Mouse (Mus musculus): ENCODE results near the gene Tnxb. TPM values are rescaled to one million over a fixed set of nuclear protein-coding genes. Genes with fewer than 3 reads are reported as not detected.

Tnxb gene
- polyA plus RNA-seq, 1 experiment from 2014 or later = 0.75 TPM

Other genes starting within 250 kb of the Tnxb start
- gene Btnl4, start 193.2 kb upstream of the Tnxb start, polyA plus RNA-seq (2015; fragmentation: Nextera tagmentation; extraction: Ambion mirVana) = 0.09 TPM in 1 of 2 replicates, not detected in the other
- gene Btnl6, start 153.2 kb upstream of the Tnxb start, polyA plus RNA-seq (2015; fragmentation: Nextera tagmentation; extraction: Ambion mirVana) = not detected in 2 replicates
- gene Notch4, start 106.3 kb upstream of the Tnxb start, polyA plus RNA-seq (2015; fragmentation: Nextera tagmentation; extraction: Ambion mirVana) = 8.7 and 11.8 TPM in 2 replicates
- gene Gpsm3, start 80.7 kb upstream of the Tnxb start, polyA plus RNA-seq (2015; fragmentation: Nextera tagmentation; extraction: Ambion mirVana) = 20.8 and 22.6 TPM in 2 replicates
- 14.9 and 16.7 TPM in 2 replicates for gene Pbx2, start 79.3 kb upstream of the Tnxb start, polyA plus RNA-seq (2015; fragmentation: Nextera tagmentation; extraction: Ambion mirVana)
- 6.5 and 7.5 TPM in 2 replicates for gene Ager, start 72.7 kb upstream of the Tnxb start, polyA plus RNA-seq (2015; fragmentation: Nextera tagmentation; extraction: Ambion mirVana)
- gene Rnf5, start 66.8 kb upstream of the Tnxb start, polyA plus RNA-seq (2015; fragmentation: Nextera tagmentation; extraction: Ambion mirVana) = 166 and 168 TPM in 2 replicates
- gene Agpat1, start 66.3 kb upstream of the Tnxb start, polyA plus RNA-seq (2015; fragmentation: Nextera tagmentation; extraction: Ambion mirVana) = 60.8 and 72.2 TPM in 2 replicates
- 3.5 and 4.4 TPM in 2 replicates for gene Egfl8, start 54.6 kb upstream of the Tnxb start, polyA plus RNA-seq (2015; fragmentation: Nextera tagmentation; extraction: Ambion mirVana)
- gene Ppt2, start 42.0 kb upstream of the Tnxb start, polyA plus RNA-seq (2015; fragmentation: Nextera tagmentation; extraction: Ambion mirVana) = 36.5 and 39.1 TPM in 2 replicates
- 0.24 and 0.35 TPM in 2 replicates for gene Prrt1, start 41.0 kb upstream of the Tnxb start, polyA plus RNA-seq (2015; fragmentation: Nextera tagmentation; extraction: Ambion mirVana)
- gene Fkbpl, start 25.8 kb upstream of the Tnxb start, polyA plus RNA-seq (2015; fragmentation: Nextera tagmentation; extraction: Ambion mirVana) = 17.2 and 18.4 TPM in 2 replicates
- gene Atf6b, start 23.4 kb upstream of the Tnxb start, polyA plus RNA-seq (2015; fragmentation: Nextera tagmentation; extraction: Ambion mirVana) = 86.2 and 98.2 TPM in 2 replicates
- gene C4b, start 73.3 kb downstream of the Tnxb start, polyA plus RNA-seq (2015; fragmentation: Nextera tagmentation; extraction: Ambion mirVana) = 0.73 and 2.0 TPM in 2 replicates
- gene Cyp21a1, start 134.0 kb downstream of the Tnxb start, polyA plus RNA-seq (2015; fragmentation: Nextera tagmentation; extraction: Ambion mirVana) = 11.1 and 45.4 TPM in 2 replicates
- gene Stk19, start 166.4 kb downstream of the Tnxb start, polyA plus RNA-seq (2015; fragmentation: Nextera tagmentation; extraction: Ambion mirVana) = 29.4 and 29.6 TPM in 2 replicates
- gene Dxo, start 166.5 kb downstream of the Tnxb start, polyA plus RNA-seq (2015; fragmentation: Nextera tagmentation; extraction: Ambion mirVana) = 62.7 and 73.0 TPM in 2 replicates
- gene Skiv2l, start 179.7 kb downstream of the Tnxb start, polyA plus RNA-seq (2015; fragmentation: Nextera tagmentation; extraction: Ambion mirVana) = 48.5 and 53.1 TPM in 2 replicates
- 101 and 116 TPM in 2 replicates for gene Nelfe, start 179.9 kb downstream of the Tnxb start, polyA plus RNA-seq (2015; fragmentation: Nextera tagmentation; extraction: Ambion mirVana)
- 12.1 and 13.3 TPM in 2 replicates for gene Cfb, start 192.0 kb downstream of the Tnxb start, polyA plus RNA-seq (2015; fragmentation: Nextera tagmentation; extraction: Ambion mirVana)
- gene Zbtb12, start 208.9 kb downstream of the Tnxb start, polyA plus RNA-seq (2015; fragmentation: Nextera tagmentation; extraction: Ambion mirVana) = 5.0 TPM in 2 replicates
- gene Gm20547, start 211.5 kb downstream of the Tnxb start, polyA plus RNA-seq (2015; fragmentation: Nextera tagmentation; extraction: Ambion mirVana) = not detected in 2 replicates
- 2.6 and 3.6 TPM in 2 replicates for gene C2, start 227.7 kb downstream of the Tnxb start, polyA plus RNA-seq (2015; fragmentation: Nextera tagmentation; extraction: Ambion mirVana)
- gene Ehmt2, start 227.9 kb downstream of the Tnxb start, polyA plus RNA-seq (2015; fragmentation: Nextera tagmentation; extraction: Ambion mirVana) = 80.1 and 93.7 TPM in 2 replicates
- 12.4 and 13.0 TPM in 2 replicates for gene Slc44a4, start 243.9 kb downstream of the Tnxb start, polyA plus RNA-seq (2015; fragmentation: Nextera tagmentation; extraction: Ambion mirVana)

All from kidney, embryonic 15.5 days (tissue).